Mouse (Mus musculus): Measurements from ENCODE around the gene Tmem106a. TPM values are rescaled to one million over a fixed set of nuclear protein-coding genes. Genes with fewer than 3 reads are reported as not detected.
A peak's percentile ranks its signal among the peaks of the same experiment; 100 is the strongest.
"Not testable (repeated sequence)": the region's sequence is repeated elsewhere in the genome, so short reads cannot be mapped to it uniquely, and the experiment has no call there.

Tmem106a gene
- polyA plus RNA-seq, 1 experiment from 2014 or later = 9.8 TPM

DNA sequence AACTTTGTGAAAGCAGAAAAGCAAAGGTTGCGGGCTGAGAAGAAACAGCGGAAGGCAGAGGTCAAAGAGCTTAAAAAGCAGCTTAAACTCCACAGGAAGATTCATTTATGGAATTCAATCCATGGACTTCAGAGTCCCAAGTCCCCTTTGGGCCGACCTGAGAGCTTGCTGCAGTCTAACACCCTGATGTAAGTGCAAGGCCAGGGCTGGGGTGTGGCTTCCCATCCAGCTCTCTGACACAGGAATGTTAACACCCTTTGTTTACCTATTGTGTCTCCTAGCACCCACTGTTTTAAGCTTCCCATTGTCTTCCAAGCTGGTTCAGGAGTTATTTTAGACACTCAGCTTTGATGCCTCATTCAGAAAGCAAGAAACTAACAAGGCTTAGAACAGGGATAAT lies 13.6 kb upstream of the Tmem106a start:
- H3K4me3 ChIP-seq (replicated peaks) = no peak overlapping the region
- no peaks in the 10 kb centered on the region for H3K9me3 ChIP-seq
- no peaks in the 10 kb centered on the region for H3K27me3 ChIP-seq (replicated peaks)
- ATAC-seq (ENCODE audit: insufficient read depth, low FRiP score, low read depth) = no peak
- H3K36me3 ChIP-seq = peaks cover 76% of the 10 kb centered on the region
- 79% methylated on average over 3 of the region's 3 CpGs for WGBS
- no peak overlapping the region for H3K4me2 ChIP-seq
- no peak overlapping the region for H3K9ac ChIP-seq
- H3K4me1 ChIP-seq = no peaks in the 10 kb centered on the region
- no peak overlapping the region for H3K27ac ChIP-seq

DNA sequence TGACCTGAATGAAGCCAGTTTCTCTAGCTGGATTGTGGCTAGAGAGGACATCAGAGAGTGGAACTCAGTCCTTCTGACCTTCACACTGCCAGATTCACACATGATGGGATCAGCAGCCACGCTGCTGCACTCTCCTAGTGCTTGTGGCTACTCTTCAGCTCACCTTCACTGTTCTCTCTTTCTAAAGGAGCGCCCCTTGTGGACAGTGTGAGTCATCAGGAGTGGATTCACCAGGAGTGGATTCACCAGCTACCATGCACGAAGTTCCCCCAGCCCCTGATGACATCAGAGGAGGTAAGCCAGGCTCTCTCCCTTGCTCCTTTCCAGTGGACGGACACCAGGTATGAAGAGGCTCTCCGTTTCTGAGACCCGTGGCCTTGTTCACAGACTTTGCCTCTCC lies 5.9 kb upstream of the Tmem106a start:
- ATAC-seq (ENCODE audit: insufficient read depth, low FRiP score, low read depth) = no peak
- H3K36me3 ChIP-seq = peaks cover 62% of the 10 kb centered on the region
- no peak overlapping the region for H3K9ac ChIP-seq

DNA sequence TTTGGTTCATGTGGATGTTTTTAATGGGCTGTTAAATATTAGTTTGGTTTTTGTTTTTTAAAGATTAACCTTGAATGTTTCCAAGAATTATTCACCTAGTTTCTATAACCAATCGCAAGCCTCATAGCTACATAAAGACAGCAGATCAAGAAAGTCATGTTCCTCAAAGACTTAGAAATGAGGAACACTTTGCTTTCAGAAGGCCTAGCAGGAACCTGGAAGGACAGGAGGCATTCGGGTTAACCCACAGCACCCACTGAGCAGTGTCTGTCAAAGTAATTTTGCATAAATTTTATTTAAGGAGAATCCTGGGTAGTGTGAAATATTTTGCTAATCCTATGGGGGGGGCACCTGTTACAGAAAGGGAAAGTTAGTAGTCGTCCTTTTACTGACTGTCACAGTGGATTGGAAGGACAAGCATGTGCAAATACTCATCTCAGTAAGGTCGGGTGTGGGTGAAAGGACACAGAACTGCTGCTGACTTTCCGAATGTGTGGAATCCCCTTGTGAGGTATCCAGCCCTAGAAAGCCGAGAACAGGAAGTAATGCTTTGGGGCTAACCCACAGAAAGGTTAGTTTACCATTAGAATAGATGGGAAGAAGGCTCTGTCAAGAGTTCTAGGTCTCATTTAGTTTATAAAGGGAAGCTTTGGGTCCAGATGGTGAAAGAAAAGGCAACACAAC lies 819 bp upstream of the Tmem106a start:
- 65% methylated on average over 6 of the region's 6 CpGs for WGBS

More for the DNA sequence above, 5.9 kb upstream of the Tmem106a start:
- no peak overlapping the region for H3K27ac ChIP-seq
- H3K9me3 ChIP-seq = no peaks in the 10 kb centered on the region
- 70% methylated on average over 6 of the region's 6 CpGs for WGBS
- no peak overlapping the region for H3K4me3 ChIP-seq (replicated peaks)
- no peaks in the 10 kb centered on the region for H3K4me1 ChIP-seq
- H3K4me2 ChIP-seq = no peak overlapping the region
- H3K27me3 ChIP-seq (replicated peaks) = no peaks in the 10 kb centered on the region

DNA sequence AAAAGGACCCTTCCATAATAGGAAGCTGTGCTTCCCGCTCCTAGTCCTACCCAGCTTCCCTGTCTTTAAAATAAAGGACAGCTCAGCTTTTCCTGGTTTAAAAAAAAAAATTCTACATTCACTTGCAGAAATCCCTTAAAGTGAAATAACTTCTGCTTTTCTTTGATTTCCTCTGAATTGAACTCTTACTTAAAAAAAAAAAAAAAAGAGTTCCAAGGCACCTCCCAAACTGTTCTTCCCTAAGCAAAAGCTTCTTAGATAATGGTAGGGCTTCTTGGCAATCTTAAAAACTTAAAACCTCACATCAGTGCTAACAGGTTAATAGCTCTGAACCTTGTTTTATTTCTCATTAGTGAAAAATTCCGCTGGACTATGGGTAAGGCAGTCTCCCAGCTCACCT lies 1.2 kb downstream of the Tmem106a start:
- no peak overlapping the region for H3K4me3 ChIP-seq (replicated peaks)
- H3K27me3 ChIP-seq (replicated peaks) = no peaks in the 10 kb centered on the region
- H3K4me2 ChIP-seq = no peak overlapping the region
- H3K27ac ChIP-seq = no peak overlapping the region
- no peak overlapping the region for H3K9ac ChIP-seq
- ATAC-seq (ENCODE audit: insufficient read depth, low FRiP score, low read depth) = no peak
- WGBS = 84% methylated on average over 2 of the region's 2 CpGs
- peaks cover 8% of the 10 kb centered on the region; the same call in 1 of the 2 replicates for H3K36me3 ChIP-seq
- H3K9me3 ChIP-seq = no peaks in the 10 kb centered on the region
- H3K4me1 ChIP-seq = peaks cover 5% of the 10 kb centered on the region; the same call in 1 of the 2 replicates

More for the DNA sequence above, 819 bp upstream of the Tmem106a start:
- H3K27me3 ChIP-seq (replicated peaks) = no peaks in the 10 kb centered on the region
- ATAC-seq (ENCODE audit: insufficient read depth, low FRiP score, low read depth) = no peak
- H3K27ac ChIP-seq = no peak overlapping the region
- no peak overlapping the region for H3K4me2 ChIP-seq
- peaks cover 23% of the 10 kb centered on the region for H3K36me3 ChIP-seq
- no peaks in the 10 kb centered on the region for H3K9me3 ChIP-seq
- no peak overlapping the region for H3K9ac ChIP-seq
- H3K4me1 ChIP-seq = peaks cover 5% of the 10 kb centered on the region; the same call in 1 of the 2 replicates
- no peak overlapping the region for H3K4me3 ChIP-seq (replicated peaks)

DNA sequence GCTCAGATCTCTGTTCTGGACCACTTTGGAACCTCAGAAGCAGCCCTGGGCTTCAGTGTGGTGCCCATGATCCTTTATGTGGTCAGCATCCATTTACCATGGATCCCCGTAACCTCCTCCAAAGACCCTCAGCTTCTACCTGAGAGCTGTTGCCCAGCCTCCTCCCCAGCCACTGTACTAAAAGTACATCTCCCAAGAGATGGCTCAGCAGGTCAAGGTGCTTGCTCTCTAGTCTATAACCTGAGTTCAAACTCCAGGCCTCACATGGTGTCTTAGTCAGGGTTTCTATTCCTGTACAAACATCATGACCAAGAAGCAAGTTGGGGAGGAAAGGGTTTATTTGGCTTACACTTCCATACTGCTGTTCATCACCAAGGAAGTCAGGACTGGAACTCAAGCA lies 3.0 kb downstream of the Tmem106a start:
- H3K27me3 ChIP-seq (replicated peaks); H3K36me3 ChIP-seq; H3K9ac ChIP-seq; H3K4me3 ChIP-seq (replicated peaks); ATAC-seq (ENCODE audit: insufficient read depth, low FRiP score, low read depth); H3K9me3 ChIP-seq; H3K27ac ChIP-seq; H3K4me2 ChIP-seq; H3K4me1 ChIP-seq: not testable (repeated sequence)
- 96% methylated on average over 1 of the region's 1 CpGs for WGBS

DNA sequence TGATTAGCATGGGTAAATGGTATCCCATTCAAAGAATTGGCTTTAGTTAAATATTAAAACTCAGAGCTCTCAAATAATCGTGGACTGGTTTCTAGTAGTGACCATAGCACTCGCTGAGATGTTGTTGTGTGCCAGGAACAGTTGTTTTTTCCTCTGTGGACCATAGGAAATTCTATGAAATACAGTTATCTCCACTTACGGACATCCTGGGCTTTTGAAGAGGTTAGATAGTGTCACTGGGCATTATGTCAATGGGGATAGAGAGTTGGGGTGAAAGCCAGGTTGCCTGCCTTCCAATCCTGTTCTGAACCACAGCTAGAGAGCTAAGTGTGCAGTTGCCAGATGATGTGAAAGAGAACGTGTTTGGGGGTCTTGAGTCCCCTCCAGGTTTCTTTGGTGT lies 3.8 kb downstream of the Tmem106a start:
- no peak overlapping the region for H3K4me2 ChIP-seq

DNA sequence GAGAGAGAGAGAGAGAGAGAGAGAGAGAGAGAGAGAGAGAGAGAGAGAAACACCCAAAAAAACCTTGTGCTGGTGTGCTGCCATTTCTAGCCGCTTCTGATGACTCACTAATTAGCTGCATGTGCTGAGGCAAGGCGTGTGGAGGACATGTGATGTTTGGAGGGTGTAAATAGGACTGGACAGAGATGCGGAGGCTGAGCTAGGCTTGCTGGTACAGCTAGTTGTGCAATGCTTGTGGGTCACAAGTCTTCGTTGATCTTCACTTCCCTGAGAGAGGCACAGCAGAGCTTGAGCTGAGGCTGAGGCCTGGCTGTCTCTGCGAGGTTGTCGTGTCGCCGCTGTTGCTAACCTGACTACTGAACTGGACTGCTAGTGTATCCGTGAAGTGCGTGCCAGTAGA lies 5.6 kb downstream of the Tmem106a start:
- ATAC-seq (ENCODE audit: insufficient read depth, low FRiP score, low read depth) = no peak
- Histone ChIP-seq H3K27me3 (replicated peaks) (no peaks in the 10 kb centered on the region), H3K4me1 (no peaks in the 10 kb centered on the region; the same call in 1 of the 2 replicates), H3K9ac (no peak overlapping the region), H3K4me3 (replicated peaks) (no peak overlapping the region), H3K9me3 (no peaks in the 10 kb centered on the region), H3K4me2 (no peak overlapping the region), H3K27ac (no peak overlapping the region), H3K36me3 (0 out of 2 replicates have a peak, but pooled peaks cover 2% of the 10 kb centered on the region)
- 94% methylated on average over 10 of the region's 10 CpGs for WGBS

More for the DNA sequence above, 3.8 kb downstream of the Tmem106a start:
- Histone ChIP-seq H3K27ac (no peak overlapping the region), H3K36me3 (0 out of 2 replicates have a peak, but pooled peaks cover 2% of the 10 kb centered on the region), H3K27me3 (replicated peaks) (no peaks in the 10 kb centered on the region), H3K4me1 (peaks cover 5% of the 10 kb centered on the region; the same call in 1 of the 2 replicates), H3K4me3 (replicated peaks) (no peak overlapping the region), H3K9ac (no peak overlapping the region), H3K9me3 (no peaks in the 10 kb centered on the region)
- no peak for ATAC-seq (ENCODE audit: insufficient read depth, low FRiP score, low read depth)
- WGBS = 75% methylated on average over 4 of the region's 4 CpGs

DNA sequence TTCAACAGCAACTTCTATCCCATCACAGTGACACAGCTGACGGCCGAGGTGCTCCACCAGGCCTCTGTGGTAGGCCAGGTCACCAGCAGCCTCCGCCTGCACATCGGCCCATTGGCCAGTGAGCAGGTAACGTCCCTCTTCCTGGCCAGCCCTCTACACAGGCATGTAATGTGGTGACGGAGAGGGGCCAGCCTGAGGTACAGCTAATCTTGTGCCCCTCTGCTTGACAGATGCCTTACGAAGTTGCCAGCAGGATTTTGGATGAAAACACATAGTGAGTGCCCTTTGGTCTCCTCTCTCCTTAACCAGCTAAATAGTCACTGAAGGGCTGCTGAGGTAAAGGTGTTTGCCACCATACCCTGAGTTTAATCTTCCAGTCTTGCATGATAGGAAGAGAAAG lies 6.8 kb downstream of the Tmem106a start:
- 0 out of 2 replicates have a peak, but pooled peaks cover 2% of the 10 kb centered on the region for H3K36me3 ChIP-seq
- no peak overlapping the region for H3K4me2 ChIP-seq
- no peak overlapping the region for H3K9ac ChIP-seq
- H3K4me1 ChIP-seq = no peaks in the 10 kb centered on the region; the same call in 1 of the 2 replicates
- no peak for ATAC-seq (ENCODE audit: insufficient read depth, low FRiP score, low read depth)
- no peaks in the 10 kb centered on the region for H3K9me3 ChIP-seq
- H3K4me3 ChIP-seq (replicated peaks) = no peak overlapping the region
- 86% methylated on average over 7 of the region's 7 CpGs for WGBS
- no peaks in the 10 kb centered on the region for H3K27me3 ChIP-seq (replicated peaks)
- H3K27ac ChIP-seq = no peak overlapping the region

DNA sequence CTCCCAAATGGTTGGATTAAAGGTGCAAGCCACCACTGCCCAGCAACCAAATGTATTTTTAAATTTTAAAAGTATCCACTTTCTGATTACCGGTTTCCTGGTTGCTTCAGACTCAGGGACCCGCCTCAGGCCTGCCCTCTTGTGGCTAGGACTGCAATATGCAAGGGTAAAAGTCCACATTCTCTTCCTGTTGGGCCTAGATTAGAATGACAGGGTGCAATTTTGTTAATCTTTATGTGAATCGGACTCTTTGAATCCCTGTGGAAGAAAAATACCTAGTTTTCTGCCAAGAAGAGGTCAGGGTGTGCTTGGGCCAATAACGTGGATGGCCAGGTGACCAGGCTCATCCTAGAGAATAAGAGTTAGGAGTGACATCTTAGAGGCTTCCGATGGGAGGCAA lies 7.4 kb downstream of the Tmem106a start:
- H3K4me3 ChIP-seq (replicated peaks) = no peak overlapping the region
- no peaks in the 10 kb centered on the region for H3K9me3 ChIP-seq
- H3K9ac ChIP-seq = no peak overlapping the region
- ATAC-seq (ENCODE audit: insufficient read depth, low FRiP score, low read depth) = no peak
- H3K4me2 ChIP-seq = no peak overlapping the region
- no peaks in the 10 kb centered on the region for H3K4me1 ChIP-seq
- 29% methylated on average over 5 of the region's 5 CpGs for WGBS
- H3K36me3 ChIP-seq = 0 out of 2 replicates have a peak, but pooled peaks cover 2% of the 10 kb centered on the region
- H3K27me3 ChIP-seq (replicated peaks) = no peaks in the 10 kb centered on the region
- H3K27ac ChIP-seq = peak overlapping the region; percentile 45; the same call in 1 of the 2 replicates

DNA sequence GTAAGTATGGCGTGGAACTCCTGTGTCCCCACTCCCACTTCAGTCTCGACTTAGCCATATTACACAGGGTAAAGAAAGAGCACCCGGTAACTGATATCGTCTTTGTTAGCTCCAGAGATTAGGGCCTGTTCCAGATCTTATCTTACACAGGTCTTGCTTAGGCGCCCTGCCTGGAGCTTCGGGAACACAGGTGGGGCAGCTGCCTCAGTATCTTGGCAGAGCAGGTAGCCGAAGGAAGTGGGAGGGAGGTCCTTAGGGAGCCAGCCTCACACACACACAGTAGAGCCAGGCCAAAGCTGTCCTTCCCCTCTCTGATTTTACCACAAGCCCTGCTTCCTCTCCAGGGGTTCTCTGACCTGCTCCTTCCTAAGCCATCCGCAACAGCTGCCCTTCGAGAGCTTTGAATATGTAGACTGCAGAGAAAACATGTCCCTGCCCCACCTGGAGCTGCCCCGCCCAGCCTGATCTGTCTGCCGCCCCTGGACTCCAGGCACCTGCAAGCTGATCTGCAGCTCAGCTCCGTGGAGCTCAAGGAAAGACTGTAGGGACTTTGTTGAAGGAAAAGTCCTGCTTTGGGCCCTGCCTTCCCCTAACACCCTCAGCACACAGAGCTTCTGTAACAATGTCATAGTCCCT lies 8.1 kb downstream of the Tmem106a start:
- H3K27me3 ChIP-seq (replicated peaks) = no peaks in the 10 kb centered on the region
- H3K4me1 ChIP-seq = no peaks in the 10 kb centered on the region
- peak; percentile 56; the same call in 1 of the 2 replicates for ATAC-seq (ENCODE audit: insufficient read depth, low FRiP score, low read depth)
- H3K9me3 ChIP-seq = no peaks in the 10 kb centered on the region
- 60% methylated on average over 12 of the region's 12 CpGs for WGBS
- 0 out of 2 replicates have a peak, but pooled peaks cover 2% of the 10 kb centered on the region for H3K36me3 ChIP-seq
- no peak overlapping the region for H3K4me3 ChIP-seq (replicated peaks)
- H3K9ac ChIP-seq = no peak overlapping the region
- no peak overlapping the region for H3K4me2 ChIP-seq
- peak overlapping the region; percentile 45 for H3K27ac ChIP-seq

DNA sequence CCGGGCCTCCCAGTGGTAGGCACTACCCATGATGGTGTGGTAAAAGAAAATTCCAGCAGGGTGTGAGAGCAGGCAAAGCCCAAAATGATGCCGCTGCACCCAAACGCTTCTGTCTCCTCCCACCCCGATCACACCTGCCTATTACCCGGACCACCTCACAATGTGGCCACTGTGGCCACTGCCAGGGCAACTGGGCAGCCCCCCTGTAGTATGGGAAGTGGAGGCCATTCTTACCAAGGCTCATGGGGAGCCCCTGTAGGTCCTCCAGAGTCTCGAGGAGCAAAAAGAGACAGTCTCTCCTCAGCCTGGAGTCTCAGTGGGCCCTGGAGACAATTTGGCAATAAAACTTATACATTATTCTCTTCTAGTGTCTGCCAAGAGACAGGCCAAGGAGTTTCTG lies 17.1 kb downstream of the Tmem106a start, which contains the start of gene Gm11634:
Gene Gm11634, minus strand, starts transcription at position 101 of the 400 bp plus-strand sequence.
- no peak for ATAC-seq (ENCODE audit: insufficient read depth, low FRiP score, low read depth)
- Histone ChIP-seq H3K9me3 (no peaks in the 10 kb centered on the region), H3K4me2 (no peak within 1 kb of the TSS), H3K9ac (no peak within 1 kb of the TSS), H3K4me1 (no peaks in the 10 kb centered on the region), H3K27me3 (replicated peaks) (no peaks in the 10 kb centered on the region), H3K4me3 (replicated peaks) (no peak within 1 kb of the TSS), H3K27ac (no peak within 1 kb of the TSS), H3K36me3 (no peaks in the 10 kb centered on the region)
- WGBS = 73% methylated on average over 6 of the region's 6 CpGs

DNA sequence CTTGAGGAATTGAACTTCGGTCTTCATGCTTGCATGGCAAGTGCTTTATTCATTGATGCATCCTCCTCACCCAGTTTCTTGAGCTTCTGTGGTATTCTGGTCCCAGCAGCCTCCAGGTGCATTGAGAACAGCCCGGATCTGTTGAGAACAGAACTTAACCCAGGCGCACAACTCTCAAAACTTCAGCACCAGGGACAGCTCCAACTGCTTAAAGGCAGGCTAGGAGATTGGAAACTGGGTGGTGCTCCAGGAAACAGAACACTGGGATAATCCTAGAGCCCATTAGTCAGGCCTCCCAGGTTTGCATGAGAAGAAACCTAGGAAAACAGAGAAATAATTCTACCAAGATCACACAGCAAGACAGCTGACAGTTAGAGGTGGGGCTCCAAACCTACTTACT lies 20.4 kb downstream of the Tmem106a start:
- H3K4me1 ChIP-seq = 0 out of 2 replicates have a peak, but pooled peaks cover 4% of the 10 kb centered on the region
- WGBS = 13% methylated on average over 3 of the region's 3 CpGs
- no peaks in the 10 kb centered on the region for H3K36me3 ChIP-seq
- H3K4me2 ChIP-seq = no peak overlapping the region
- no peaks in the 10 kb centered on the region for H3K27me3 ChIP-seq (replicated peaks)
- no peak overlapping the region for H3K4me3 ChIP-seq (replicated peaks)
- ATAC-seq (ENCODE audit: insufficient read depth, low FRiP score, low read depth) = no peak
- H3K9ac ChIP-seq = no peak overlapping the region
- no peaks in the 10 kb centered on the region for H3K9me3 ChIP-seq
- no peak overlapping the region for H3K27ac ChIP-seq

All from stomach, embryonic 15.5 days (tissue).